Comparison of ENCODE assay signal across 8 mouse cellular contexts in genomic region chr2:62440802-62441544, GRCm38 (mm10). TPM values are rescaled to one million over a fixed set of nuclear protein-coding genes. Genes with fewer than 3 reads are reported as not detected.
A peak's percentile ranks its signal among the peaks of the same experiment; 100 is the strongest.
DNase-seq lines count a peak whose midpoint lies in the region; ATAC-seq and TF ChIP-seq lines count a peak whose summit lies in the region.

No protein-coding gene starts in this region.

- peak; percentile 47 for ATAC-seq in limb, embryonic 12.5 days (ENCODE audit: insufficient number of reproducible peaks, insufficient read depth, low FRiP score, low TSS enrichment, low read depth)

- H3K79me2 ChIP-seq in heart, adult 2 months (replicated peaks; ENCODE audit: control insufficient read depth, insufficient read depth, low read length), result no peaks in the 10 kb centered on the region

- peak overlapping the region; percentile 1; the same call in 1 of the 2 replicates for H3K4me3 ChIP-seq in heart, adult 2 months
- no peak overlapping the region for H3K4me3 ChIP-seq in limb, embryonic 12.5 days (replicated peaks)

- peak; percentile 75 for DNase-seq in CD4-positive, CD25-positive, alpha-beta regulatory T cell, adult 2 months (ENCODE audit: low read depth, low spot score)
- peak; percentile 20 for DNase-seq in WW6 (ENCODE audit: low read depth, low spot score)
- peak; percentile 55 to 71 for DNase-seq in heart, adult 2 months
- DNase-seq in naive thymus-derived CD4-positive, alpha-beta T cell, adult 2 months (ENCODE audit: low read depth), result peak; percentile 68
- no peak for DNase-seq in cerebellum, postnatal 10 days
- no peak for DNase-seq in cerebellum, postnatal 36 days
- no peak for DNase-seq in cerebellum, adult 9-11 months

- TF ChIP-seq POLR2A in heart, adult 2 months (IDR thresholded peaks at IDR 0.05; ENCODE audit: insufficient read depth, low read depth, low read length), result no peak

- no peaks in the 10 kb centered on the region for H3K27me3 ChIP-seq in heart, adult 2 months (ENCODE audit: control insufficient read depth, insufficient read depth, low read length)
- no peaks in the 10 kb centered on the region for H3K27me3 ChIP-seq in limb, embryonic 12.5 days

- H3K36me3 ChIP-seq in heart, adult 2 months (ENCODE audit: control insufficient read depth, insufficient read depth, low read length), result no peaks in the 10 kb centered on the region
- H3K36me3 ChIP-seq in limb, embryonic 12.5 days, result no peaks in the 10 kb centered on the region

- no peaks in the 10 kb centered on the region for H3K9me3 ChIP-seq in limb, embryonic 12.5 days

- intact Hi-C loops in heart, adult 2 months (cut with DNase I), result no loop called here

- H3K4me2 ChIP-seq in limb, embryonic 12.5 days, result peak overlapping the region; percentile 6; the same call in 1 of the 2 replicates

- H3K27ac ChIP-seq in heart, adult 2 months, result no peak overlapping the region
- H3K27ac ChIP-seq in limb, embryonic 12.5 days, result no peak overlapping the region

- no peak for TF ChIP-seq EP300 in heart, adult 2 months (IDR thresholded peaks at IDR 0.05; ENCODE audit: insufficient read depth, low read depth, low read length)

- no peak overlapping the region for H3K9ac ChIP-seq in heart, adult 2 months (ENCODE audit: low read depth, low read length)
- no peak overlapping the region for H3K9ac ChIP-seq in limb, embryonic 12.5 days (replicated peaks)

- H3K4me1 ChIP-seq in heart, adult 2 months (ENCODE audit: control insufficient read depth, insufficient read depth, low read length), result no peaks in the 10 kb centered on the region; the same call in 1 of the 2 replicates
- no peaks in the 10 kb centered on the region for H3K4me1 ChIP-seq in limb, embryonic 12.5 days (replicated peaks)

- 13% methylated on average over 13 of the region's 13 CpGs for WGBS in heart, adult 2 months
- 70% methylated on average over 13 of the region's 13 CpGs for whole genome bisulfite sequencing in limb, embryonic 12.5 days

- TF ChIP-seq CTCF in heart, adult 2 months (IDR thresholded peaks at IDR 0.05), result no peak

RNA-seq across cellular contexts. Expression of gene Dpp4, which starts 28.9 kb away (rescaled TPM):
- total RNA-seq in heart, adult 2 months (2021), result 1 to 10 TPM; 4.1 to 4.2 TPM
- polyA plus RNA-seq in heart, adult 2 months (2012; rRNA removed), result 2.4 and 4.5 TPM in 2 replicates
- polyA plus RNA-seq in limb, embryonic 12.5 days (2016; fragmentation: Nextera tagmentation; extraction: Ambion mirVana), result 0.31 and 0.58 TPM in 2 replicates

RNA-seq across cellular contexts. Expression of gene Gcg, which starts 42.5 kb away (rescaled TPM):
- not detected for total RNA-seq in heart, adult 2 months (2021)
- not detected in 2 replicates for polyA plus RNA-seq in heart, adult 2 months (2012; rRNA removed)
- polyA plus RNA-seq in limb, embryonic 12.5 days (2016; fragmentation: Nextera tagmentation; extraction: Ambion mirVana), result 0.44 and 0.46 TPM in 2 replicates

Comparison
In these comparisons a context has a peak if more than half of its experiments do, and no peak if none do; other contexts are left out.
1. DNase-seq: peak in CD4-positive, CD25-positive, alpha-beta regulatory T cell, adult 2 months (single experiment), WW6 (single experiment), heart, adult 2 months (2 of 2) and naive thymus-derived CD4-positive, alpha-beta T cell, adult 2 months (single experiment); none in cerebellum, postnatal 10 days (0 of 2), cerebellum, postnatal 36 days (0 of 2) and cerebellum, adult 9-11 months (single experiment).